Mouse (Mus musculus): ENCODE measurements around the gene Frmd8. TPM values are rescaled to one million over a fixed set of nuclear protein-coding genes. Genes with fewer than 3 reads are reported as not detected.

Gene Frmd8
- total and polyA plus RNA-seq, 2 experiments = 5.2 to 14.2 TPM

DNA sequence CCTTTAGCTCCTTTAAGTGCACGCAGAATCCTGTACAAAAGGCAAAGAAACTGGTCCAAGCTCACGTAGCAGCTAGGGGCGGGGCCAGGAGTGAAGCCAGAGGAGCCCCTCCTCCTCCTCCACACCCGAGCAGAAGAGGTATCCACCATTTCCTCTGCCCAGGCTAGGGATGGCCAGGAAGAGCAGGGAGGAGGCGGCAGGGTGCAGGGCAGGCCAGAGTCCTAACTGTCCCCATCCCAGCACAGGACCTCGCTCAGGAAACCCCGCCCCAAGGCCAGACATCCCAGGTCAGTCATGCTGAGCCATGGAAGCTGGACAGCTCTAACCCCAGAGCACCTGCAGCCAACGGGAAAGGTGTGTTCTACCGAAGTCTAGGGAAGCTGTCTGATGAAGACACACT, 46.6 kb upstream of the Frmd8 start:
- WGBS = 38% methylated on average over 9 of the region's 9 CpGs
- peaks cover 4% of the 10 kb centered on the region for H3K36me3 ChIP-seq (ENCODE audit: control insufficient read depth, insufficient read depth, low read length)
- no peak overlapping the region; the same call in 1 of the 2 replicates for H3K9ac ChIP-seq (ENCODE audit: low read depth, low read length)
- H3K27me3 ChIP-seq (ENCODE audit: control insufficient read depth, insufficient read depth, low read length) = no peaks in the 10 kb centered on the region
- H3K79me2 ChIP-seq (ENCODE audit: control insufficient read depth, insufficient read depth, low read length) = peaks cover 3% of the 10 kb centered on the region; the same call in 1 of the 2 replicates
- no peaks in the 10 kb centered on the region; the same call in 1 of the 2 replicates for H3K4me1 ChIP-seq (ENCODE audit: control insufficient read depth, insufficient read depth, low read length)
- H3K27ac ChIP-seq (replicated peaks; ENCODE audit: insufficient read depth, low read depth, low read length) = peak overlapping the region; percentile 20; the same call in 1 of the 2 replicates
- H3K4me3 ChIP-seq (ENCODE audit: insufficient read depth, low read depth, low read length) = no peak overlapping the region; the same call in 1 of the 2 replicates
- TF ChIP-seq POLR2A (IDR thresholded peaks at IDR 0.05; ENCODE audit: extremely low read depth, insufficient read depth, low read length) = no peak
- DNase-seq (ENCODE audit: extremely low read depth, low read depth, low spot score) = no peak

DNA sequence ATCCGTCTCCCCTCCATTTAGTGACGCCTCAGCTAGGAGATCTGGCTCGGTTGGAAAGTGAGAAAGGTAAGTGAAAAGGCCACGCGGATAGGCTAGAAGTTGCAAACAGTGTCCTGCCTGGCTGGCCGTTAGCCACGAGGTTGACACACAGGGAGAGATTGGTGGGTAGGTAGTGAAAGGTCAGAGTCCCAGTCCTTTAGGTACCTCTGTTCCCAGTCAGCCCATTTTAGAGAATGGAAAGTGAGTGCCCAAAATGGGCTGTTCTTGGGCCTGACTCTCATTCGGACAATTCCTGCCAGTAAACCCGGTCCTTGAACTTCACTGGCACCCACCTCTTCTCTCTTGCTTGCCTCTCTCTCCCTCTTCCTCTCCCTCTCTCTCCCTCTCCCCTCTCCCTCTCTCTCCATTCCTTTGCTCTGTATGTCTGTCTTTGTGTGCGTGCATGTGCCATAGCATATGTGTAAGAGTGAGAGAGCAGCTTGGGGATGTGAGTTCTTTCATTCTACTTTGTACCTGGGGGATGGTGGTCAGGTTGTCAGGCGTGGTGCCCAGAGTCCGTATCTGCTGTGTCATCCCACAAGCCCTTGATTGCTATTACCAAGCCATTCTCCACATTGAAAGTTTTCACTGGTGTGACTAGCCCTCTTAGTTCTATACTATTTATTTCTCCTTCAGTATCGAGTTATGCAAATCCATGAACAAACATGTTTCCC, 38.1 kb upstream of the Frmd8 start, which contains the start of gene Dpf2:
Gene Dpf2, minus strand, starts transcription at position 4 of the 713 bp plus-strand sequence.
- peak; percentile 71 for DNase-seq (ENCODE audit: extremely low read depth, low read depth, low spot score)
- Histone ChIP-seq H3K4me3 (ENCODE audit: insufficient read depth, low read depth, low read length) (peak within 1 kb of the TSS; percentile 93), H3K27me3 (ENCODE audit: control insufficient read depth, insufficient read depth, low read length) (no peaks in the 10 kb centered on the region), H3K9ac (ENCODE audit: low read depth, low read length) (peak within 1 kb of the TSS; percentile 96), H3K36me3 (ENCODE audit: control insufficient read depth, insufficient read depth, low read length) (peaks cover 10% of the 10 kb centered on the region), H3K27ac (replicated peaks; ENCODE audit: insufficient read depth, low read depth, low read length) (peak within 1 kb of the TSS; percentile 84), H3K4me1 (ENCODE audit: control insufficient read depth, insufficient read depth, low read length) (peaks cover 17% of the 10 kb centered on the region), H3K79me2 (ENCODE audit: control insufficient read depth, insufficient read depth, low read length) (peaks cover 21% of the 10 kb centered on the region)
- 6% methylated on average over 13 of the region's 13 CpGs for WGBS
- TF ChIP-seq CTCF (IDR thresholded peaks at IDR 0.05; ENCODE audit: low read depth, low read length) (no peak), POLR2A (IDR thresholded peaks at IDR 0.05; ENCODE audit: extremely low read depth, insufficient read depth, low read length) (no peak)

DNA sequence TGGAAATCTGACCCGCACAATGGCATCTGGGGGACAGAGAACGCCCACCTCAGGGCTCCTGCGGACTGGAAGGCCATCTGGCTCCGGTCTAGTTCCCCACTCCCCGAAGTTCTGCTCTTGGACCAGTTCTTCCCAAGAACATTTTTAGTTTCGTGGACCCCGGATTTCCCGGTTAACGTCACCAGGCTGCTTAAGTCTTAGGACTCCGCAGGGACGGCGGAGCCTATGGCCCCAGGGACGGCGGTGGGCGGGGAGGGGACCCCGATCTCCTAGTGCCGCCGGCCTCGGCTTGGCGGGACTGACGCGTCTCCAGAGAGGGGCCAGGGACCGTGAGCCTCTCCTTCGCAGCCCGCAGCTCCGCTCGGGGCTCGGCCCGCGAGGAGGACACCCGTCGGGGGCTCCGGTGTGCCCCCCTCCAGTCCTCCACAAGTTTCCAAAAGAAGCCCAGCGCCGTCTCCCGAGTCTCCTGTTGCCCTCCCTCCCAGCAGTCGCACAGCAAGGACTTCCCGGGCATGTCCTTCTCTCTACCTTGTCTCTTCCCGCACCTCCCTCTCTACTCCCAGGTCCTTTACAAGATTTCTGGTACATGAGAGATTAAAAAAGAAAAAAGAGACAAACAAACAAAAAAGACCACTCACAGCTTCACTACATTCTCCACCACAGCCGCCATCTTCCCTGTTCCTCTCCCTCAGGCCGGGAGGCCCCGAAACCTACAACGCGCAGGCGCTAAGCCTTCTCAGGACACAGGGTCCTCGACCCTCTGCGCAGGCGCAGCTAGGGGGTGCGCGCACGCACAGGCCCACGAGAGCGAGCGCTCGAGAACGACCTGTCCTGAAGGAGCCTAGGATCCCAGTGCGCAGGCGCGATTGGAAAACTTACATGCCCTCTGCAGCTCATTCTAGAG, 37.3 kb upstream of the Frmd8 start:
- Histone ChIP-seq H3K9ac (ENCODE audit: low read depth, low read length) (peak overlapping the region; percentile 96), H3K36me3 (ENCODE audit: control insufficient read depth, insufficient read depth, low read length) (peaks cover 9% of the 10 kb centered on the region), H3K4me3 (ENCODE audit: insufficient read depth, low read depth, low read length) (peak overlapping the region; percentile 93), H3K27ac (replicated peaks; ENCODE audit: insufficient read depth, low read depth, low read length) (peak overlapping the region; percentile 84), H3K4me1 (ENCODE audit: control insufficient read depth, insufficient read depth, low read length) (peaks cover 17% of the 10 kb centered on the region), H3K79me2 (ENCODE audit: control insufficient read depth, insufficient read depth, low read length) (peaks cover 23% of the 10 kb centered on the region), H3K27me3 (ENCODE audit: control insufficient read depth, insufficient read depth, low read length) (no peaks in the 10 kb centered on the region)
- under 1% methylated on average over 52 of the region's 59 CpGs for WGBS
- peak; percentile 92 for DNase-seq (ENCODE audit: extremely low read depth, low read depth, low spot score)
- peak; percentile 87 for TF ChIP-seq POLR2A (IDR thresholded peaks at IDR 0.05; ENCODE audit: extremely low read depth, insufficient read depth, low read length)
- TF ChIP-seq CTCF (IDR thresholded peaks at IDR 0.05; ENCODE audit: low read depth, low read length) = no peak

DNA sequence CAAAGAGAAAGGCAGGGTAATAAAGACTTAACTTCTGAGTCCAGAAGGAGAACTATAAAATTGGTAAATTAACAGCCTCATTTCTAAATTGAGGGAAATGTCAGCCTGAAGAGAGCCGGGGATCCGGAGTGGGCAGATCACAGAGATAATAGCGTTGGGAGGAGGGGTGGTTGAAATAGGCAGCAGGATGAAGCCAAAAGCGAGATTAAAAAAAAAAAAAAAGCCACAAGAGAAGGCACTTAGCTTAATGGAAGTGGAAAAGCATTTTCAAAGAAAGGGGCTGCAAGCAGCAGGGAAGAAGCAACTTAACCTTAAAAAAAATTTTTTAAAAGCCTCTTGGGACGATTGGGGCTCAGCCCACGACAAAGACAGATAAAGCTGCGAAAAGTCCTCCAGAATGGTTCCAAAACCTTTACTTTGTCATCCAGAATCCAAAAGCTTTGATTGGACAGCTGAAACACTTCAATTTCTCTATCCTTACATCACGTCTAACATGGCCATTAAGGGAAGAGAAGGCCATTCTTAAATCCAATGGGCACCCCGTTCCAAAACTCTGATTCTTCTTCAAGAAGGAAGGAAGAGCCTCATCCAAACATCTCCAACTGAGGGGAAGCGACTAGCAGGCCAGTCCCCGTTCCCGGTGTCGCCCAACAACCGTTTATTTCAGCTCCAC, 36.5 kb upstream of the Frmd8 start:
- peak; percentile 24 for DNase-seq (ENCODE audit: extremely low read depth, low read depth, low spot score)
- 5% methylated on average over 14 of the region's 14 CpGs for WGBS
- no peaks in the 10 kb centered on the region for H3K27me3 ChIP-seq (ENCODE audit: control insufficient read depth, insufficient read depth, low read length)
- peak overlapping the region; percentile 69; the same call in 1 of the 2 replicates for H3K27ac ChIP-seq (replicated peaks; ENCODE audit: insufficient read depth, low read depth, low read length)
- peaks cover 28% of the 10 kb centered on the region for H3K79me2 ChIP-seq (ENCODE audit: control insufficient read depth, insufficient read depth, low read length)
- peaks cover 17% of the 10 kb centered on the region for H3K4me1 ChIP-seq (ENCODE audit: control insufficient read depth, insufficient read depth, low read length)
- TF ChIP-seq POLR2A (IDR thresholded peaks at IDR 0.05; ENCODE audit: extremely low read depth, insufficient read depth, low read length) = no peak
- TF ChIP-seq CTCF (IDR thresholded peaks at IDR 0.05; ENCODE audit: low read depth, low read length) = no peak
- peak overlapping the region; percentile 93 for H3K4me3 ChIP-seq (ENCODE audit: insufficient read depth, low read depth, low read length)
- H3K36me3 ChIP-seq (ENCODE audit: control insufficient read depth, insufficient read depth, low read length) = peaks cover 10% of the 10 kb centered on the region
- peak overlapping the region; percentile 96 for H3K9ac ChIP-seq (ENCODE audit: low read depth, low read length)

DNA sequence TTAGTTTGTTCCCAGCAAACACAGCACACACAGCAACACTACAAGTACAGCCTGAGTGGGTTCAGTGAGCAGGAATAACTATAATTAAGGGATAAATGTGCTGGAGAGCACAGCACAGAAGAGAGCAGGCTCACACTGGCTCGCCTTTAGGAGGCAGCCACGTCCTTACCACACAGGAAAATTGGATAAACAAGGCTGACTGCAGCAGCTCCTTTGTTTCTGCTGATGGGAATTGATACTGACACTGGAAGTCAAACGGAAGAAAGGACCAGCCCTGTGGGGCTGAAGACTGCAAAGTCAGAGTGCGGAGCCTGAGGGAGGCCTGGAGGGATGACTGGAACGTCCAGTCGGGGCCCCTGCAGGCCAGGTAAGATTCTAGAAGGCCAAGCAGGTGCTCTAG, 35.1 kb upstream of the Frmd8 start:
- Histone ChIP-seq H3K27ac (replicated peaks; ENCODE audit: insufficient read depth, low read depth, low read length) (no peak overlapping the region), H3K27me3 (ENCODE audit: control insufficient read depth, insufficient read depth, low read length) (no peaks in the 10 kb centered on the region), H3K9ac (ENCODE audit: low read depth, low read length) (peak overlapping the region; percentile 12; the same call in 1 of the 2 replicates), H3K36me3 (ENCODE audit: control insufficient read depth, insufficient read depth, low read length) (peaks cover 19% of the 10 kb centered on the region), H3K4me1 (ENCODE audit: control insufficient read depth, insufficient read depth, low read length) (peaks cover 16% of the 10 kb centered on the region), H3K79me2 (ENCODE audit: control insufficient read depth, insufficient read depth, low read length) (peaks cover 31% of the 10 kb centered on the region), H3K4me3 (ENCODE audit: insufficient read depth, low read depth, low read length) (no peak overlapping the region)
- DNase-seq (ENCODE audit: extremely low read depth, low read depth, low spot score) = no peak
- TF ChIP-seq CTCF (IDR thresholded peaks at IDR 0.05; ENCODE audit: low read depth, low read length) (0 out of 2 replicates have a peak, but pooled peaks have one; percentile 9), POLR2A (IDR thresholded peaks at IDR 0.05; ENCODE audit: extremely low read depth, insufficient read depth, low read length) (no peak)
- 73% methylated on average over 6 of the region's 6 CpGs for WGBS

All from liver, adult 2 months (tissue).